Mouse (Mus musculus) left cerebral cortex, adult 9 months (tissue): ENCODE data around the gene Nkx2-3.

Experiments used
- DNase-seq, 2 experiments: peaks; one replicate each; pipeline ENCODE4 v3.0.0; 2022; ENCODE audit warnings: low spot score in 2 of 2

Gene Nkx2-3

DNA sequence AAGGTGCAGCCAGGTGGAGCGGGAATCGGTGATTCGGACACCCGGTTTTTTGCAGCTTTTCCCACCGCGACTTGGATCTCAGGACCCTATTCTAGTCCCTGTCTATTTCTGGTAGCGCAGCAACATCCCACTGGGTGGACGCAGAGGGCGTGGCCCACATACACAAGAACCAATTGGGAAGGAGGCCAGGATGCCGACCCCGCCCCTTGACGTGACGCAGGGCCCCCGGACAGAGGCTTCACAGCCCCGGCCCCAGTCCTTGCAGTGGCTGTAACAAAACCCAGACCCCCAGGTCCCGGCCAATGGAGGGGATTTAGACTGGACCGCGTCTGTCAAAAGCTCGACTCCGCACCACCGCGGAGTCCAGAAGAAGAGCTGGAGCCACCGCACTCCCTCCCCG is at the start of gene Nkx2-3:
Nkx2-3 (plus strand) TSS at position 275 of the 400 bp plus-strand sequence.
- DNase-seq: no peak

DNA sequence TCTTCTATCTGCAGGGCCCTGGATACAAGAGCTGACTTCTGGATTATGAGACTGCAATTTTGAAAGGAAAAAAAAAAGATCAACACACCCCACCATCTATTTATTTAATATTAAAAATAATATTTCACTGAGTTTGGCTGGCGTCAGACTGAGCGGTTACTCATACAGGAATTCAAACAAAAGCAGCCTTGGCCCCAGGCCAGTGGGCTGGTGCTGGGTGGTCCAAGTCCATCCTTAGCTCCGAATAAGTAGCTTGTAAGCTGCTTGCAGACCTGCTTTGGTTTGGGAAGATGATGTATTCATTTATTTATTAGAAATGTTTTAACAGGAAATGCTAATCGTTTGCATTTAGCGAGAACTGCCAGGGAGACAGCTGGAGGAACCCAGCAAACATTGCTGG is 49.0 kb upstream of the Nkx2-3 start:
- DNase-seq: no peak

DNA sequence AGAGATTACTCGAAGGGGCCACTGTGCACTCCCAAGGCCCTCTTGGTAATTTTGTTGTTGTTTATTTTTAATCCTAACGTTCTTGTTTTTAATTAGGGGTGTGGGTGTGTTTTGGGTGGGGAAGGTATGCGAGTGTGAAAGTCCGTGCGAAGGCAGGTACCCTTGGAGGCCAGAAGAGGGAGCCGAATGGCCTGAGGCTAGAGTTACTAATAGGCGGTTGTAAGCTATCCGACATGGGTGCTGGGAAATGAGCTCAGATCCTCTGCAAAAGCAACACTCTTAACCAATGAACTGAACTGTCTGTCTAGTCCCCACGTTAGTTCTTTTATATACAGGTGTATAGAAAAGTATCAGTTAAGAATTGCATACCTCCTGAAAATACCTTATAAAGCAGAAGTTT is 43.8 kb upstream of the Nkx2-3 start:
- DNase-seq: no peak

DNA sequence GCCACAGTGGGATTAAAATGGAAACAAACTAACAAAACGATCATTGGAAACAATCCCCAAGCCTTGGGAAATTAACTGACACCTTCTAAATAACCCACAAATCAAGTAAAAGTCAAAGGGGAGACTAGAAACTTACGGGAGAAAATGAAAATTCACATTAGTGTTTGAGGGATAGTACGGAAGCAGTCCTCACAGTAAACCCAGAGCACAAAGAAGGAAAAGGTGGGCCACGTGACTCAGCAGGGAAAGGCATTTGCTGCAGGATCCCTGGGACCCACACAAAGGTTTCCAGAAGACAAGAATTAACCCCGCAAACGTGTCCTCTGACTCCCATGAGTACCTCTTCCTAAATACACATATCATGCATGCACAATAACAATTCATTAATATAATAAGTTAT is 43.0 kb upstream of the Nkx2-3 start:
- DNase-seq: no peak

DNA sequence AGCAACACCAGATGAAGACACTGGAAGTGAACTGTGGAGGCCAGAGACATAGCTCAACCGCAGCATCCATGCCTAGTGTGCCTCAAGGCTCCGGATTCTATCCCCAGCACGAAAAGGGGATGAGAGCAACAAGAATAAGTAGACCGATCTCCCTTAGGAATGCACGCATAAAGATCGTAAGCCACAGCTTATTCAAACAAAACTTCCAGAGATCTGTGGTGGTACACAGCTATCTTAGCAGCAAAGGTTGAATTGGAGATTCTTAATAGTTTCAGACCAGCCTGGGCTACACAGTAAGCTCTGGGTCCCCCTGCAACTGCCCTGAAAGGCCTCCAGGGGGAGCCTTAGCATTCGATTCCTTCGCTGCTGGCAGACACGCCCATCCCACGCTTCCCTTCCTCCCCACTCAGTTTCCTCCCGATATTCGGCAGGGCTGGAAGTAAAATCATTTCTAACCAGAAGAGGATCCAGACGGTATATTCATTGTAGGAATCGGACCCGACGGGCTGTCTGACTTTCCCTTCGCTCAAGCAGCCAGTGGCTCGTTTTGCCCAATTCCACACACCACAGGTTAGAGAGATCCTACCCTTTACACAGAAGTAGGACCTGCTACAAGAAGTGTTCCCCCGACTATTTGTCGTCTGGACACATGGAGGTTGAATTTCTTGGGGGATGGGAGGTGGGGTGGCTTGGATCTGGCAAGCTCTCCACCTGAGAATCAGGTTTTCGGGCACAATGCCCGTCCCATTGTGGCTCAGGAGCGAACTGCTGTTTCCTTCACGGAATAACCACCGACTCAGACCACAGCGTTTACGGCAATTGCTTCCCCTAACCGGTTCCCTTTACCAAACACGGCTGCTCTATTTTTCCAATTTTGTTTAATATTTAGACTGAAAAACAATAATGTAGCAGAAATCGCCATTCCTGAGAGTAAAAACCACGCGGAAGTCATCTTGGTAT is 41.0 kb upstream of the Nkx2-3 start:
- DNase-seq: peak in 1 of 2 experiments; percentile 62

DNA sequence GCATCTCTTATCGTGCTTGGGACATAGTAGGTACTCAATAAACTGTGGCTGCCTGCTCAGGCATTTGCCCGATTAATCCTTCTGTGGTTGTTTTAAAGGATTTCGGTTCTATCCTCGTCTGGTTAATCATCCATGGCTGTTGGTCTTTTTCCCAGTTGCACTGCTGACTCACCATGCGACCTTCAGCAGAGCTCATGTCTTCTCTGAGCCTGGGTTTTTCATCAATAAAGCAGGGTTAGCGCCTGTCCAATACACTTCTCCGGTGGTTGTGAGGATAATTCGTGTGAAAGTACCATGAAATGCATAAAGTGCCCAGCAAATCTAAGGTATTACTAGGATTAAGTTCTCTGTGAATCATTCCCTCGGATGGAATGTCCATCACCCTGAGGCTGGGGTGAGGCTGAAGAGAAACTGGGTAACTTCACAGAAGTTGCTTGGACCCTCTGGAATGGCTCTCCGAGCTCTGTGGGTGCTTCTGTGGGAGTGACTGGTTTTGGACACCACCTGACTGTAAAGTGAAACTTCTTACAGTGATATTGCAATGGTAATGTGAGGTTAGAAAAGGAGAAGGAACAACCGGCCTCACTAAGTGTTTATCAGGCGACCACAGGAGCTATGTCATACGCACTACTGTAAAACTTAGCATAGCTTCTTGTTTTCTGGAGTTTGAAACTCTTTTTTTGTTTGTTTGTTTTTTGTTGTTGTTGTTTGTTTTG is 32.9 kb upstream of the Nkx2-3 start:
- DNase-seq: no peak

DNA sequence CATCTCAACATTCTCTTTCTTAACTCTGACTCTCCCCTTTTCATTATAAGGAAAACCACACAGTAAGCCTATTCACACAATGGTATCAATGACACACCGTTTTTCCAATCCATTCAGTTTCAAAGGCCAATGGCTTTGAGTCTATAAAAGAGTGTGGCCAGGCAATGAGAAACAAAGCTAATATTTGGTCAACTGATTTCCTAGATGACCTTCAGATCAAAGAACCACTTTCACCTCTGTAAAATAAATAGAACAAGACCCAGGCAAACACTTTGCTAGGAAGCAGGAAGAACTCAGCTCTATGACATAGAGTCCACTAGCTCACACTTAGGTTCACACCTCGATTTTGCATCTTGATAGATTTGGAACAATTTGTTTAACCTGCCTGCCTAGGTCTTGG is 30.9 kb upstream of the Nkx2-3 start:
- DNase-seq: no peak

DNA sequence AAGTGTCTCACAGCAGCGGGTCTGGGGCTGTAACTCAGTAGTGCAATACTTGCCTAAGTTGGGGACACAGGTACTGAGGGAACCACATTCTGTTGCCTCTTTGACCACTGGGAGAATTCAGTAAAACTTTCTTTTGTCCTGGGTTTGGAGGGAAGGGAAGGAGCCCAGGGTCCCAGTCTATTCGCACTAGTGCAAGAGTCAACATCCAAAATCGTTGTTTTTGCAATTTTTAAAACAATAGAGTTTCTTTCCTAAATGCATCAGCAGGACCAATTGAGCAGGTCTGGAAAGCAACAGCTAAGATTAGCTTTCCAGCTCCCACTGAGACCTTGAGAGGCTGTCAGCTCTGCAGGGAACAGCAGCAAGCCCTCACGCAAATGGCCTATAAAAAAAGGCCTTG is 28.9 kb upstream of the Nkx2-3 start:
- no peak for DNase-seq

DNA sequence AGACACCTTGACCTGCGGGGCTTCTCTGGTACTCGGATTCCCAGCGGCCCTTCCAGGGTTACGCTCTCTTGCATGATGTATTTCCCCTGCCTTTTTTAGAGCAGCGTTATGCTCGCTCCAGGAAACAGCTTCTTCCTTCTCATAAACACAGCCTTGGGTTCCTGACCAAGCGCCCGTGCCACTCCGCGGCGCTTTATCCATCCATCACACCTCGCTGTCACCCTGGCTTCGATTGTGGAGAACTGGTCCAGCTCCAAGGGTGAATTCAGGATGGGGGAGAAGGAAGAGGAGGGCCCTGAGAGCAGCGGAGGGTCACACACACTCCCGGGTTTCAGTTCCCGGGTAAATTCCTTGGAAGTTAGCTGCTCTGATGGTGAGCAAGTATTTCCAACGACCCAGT is 28.5 kb upstream of the Nkx2-3 start:
- DNase-seq: no peak

DNA sequence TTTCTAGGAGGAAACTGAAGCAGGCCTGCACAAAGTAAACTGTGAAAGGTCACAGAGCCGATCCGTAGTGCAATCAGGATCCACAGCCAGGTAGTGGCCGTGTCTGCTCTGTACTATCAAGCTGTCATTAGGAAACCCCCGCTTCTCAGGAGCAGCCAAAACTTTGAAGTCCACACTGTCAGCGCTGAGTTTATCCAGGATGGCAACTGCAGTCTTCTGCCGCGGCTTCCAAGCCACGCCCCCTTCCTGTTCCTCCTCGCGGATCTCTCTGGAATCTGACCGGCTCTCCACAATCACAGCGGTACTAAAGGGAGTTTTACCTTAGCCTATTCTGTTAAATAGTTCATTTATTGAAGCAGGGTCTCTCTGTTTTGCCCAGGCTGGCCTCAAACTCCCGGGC is 27.3 kb upstream of the Nkx2-3 start:
- no peak for DNase-seq

DNA sequence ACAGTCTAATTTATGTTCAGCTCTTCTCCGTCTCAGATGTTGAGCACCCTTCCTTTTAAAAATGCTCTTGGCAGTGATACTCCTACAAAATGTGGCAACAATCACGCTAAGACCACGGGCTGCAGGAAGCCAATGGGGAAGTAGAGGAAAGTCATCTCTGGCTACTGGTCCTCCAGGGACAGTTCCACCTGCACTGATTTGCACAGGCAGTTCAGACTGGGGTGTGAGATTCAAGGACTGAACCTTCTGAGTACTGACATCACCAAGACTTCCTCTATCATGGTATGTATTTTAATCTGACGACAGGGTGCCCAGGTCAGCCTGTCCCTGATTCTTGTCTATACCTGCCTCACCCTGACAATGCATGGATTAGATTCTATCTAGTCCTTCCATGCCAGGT is 20.1 kb upstream of the Nkx2-3 start:
- no peak for DNase-seq

DNA sequence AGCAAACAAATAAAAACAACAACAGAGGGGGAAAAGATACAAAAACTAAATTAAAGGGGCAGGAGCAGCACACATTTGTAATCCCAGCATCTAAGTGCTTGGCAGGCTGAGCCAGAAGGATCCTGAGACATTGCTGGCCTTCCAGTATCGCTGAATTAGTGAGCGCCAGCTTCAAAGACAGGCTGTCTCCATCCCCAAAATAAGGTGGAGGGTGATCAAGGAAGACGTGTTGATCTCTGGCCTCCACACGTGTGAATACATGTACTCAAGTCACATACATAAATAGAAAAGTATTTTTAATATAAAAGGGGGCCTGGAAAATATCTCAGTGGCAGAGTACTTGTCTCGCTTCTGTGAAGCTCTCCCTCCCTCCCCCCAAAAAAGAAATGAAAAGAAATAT is 15.1 kb upstream of the Nkx2-3 start:
- no peak for DNase-seq

DNA sequence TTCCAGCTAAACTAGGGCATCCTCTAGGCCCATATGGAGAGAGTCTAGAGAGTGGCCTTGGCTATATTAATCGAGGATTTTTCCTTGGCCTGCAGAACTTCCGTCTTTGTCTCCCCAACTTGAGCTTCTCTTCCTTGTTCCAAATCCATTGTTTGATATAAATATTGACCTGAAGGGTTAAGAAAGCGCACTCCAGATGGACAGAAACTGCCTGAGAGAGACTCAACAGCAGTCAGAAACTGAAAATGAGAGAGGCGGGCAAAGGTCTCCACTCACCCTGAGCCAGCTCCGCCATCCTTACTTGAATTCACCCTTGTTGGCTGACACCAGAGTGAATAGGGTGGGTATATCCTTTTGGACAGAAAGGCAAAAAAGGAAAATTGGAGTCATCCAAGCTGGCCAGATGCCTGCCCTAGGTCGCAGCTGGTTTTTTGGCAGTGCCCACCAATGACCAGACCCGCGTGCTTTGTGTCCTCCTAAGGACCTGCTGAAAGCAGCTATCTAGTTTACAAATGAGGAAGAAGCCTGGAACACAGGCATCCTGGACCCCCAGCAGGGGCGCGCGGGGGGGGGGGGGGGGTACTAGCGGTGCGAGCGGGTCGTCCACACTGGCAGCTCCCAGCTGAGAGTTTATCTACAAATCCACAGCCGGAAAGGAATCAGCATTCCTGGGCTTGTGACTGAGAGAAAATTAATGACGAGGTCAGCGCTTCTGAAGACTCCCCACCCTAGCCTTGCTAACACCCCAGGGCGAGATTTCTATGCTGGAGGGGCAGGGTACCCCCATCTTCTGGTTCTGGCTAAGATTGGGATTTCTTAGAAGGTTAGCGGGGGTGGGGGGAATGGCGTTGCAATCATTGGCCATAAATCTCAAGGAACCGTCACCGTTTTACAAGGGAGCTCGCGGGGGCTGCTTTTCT is 13.1 kb upstream of the Nkx2-3 start:
- no peak for DNase-seq

DNA sequence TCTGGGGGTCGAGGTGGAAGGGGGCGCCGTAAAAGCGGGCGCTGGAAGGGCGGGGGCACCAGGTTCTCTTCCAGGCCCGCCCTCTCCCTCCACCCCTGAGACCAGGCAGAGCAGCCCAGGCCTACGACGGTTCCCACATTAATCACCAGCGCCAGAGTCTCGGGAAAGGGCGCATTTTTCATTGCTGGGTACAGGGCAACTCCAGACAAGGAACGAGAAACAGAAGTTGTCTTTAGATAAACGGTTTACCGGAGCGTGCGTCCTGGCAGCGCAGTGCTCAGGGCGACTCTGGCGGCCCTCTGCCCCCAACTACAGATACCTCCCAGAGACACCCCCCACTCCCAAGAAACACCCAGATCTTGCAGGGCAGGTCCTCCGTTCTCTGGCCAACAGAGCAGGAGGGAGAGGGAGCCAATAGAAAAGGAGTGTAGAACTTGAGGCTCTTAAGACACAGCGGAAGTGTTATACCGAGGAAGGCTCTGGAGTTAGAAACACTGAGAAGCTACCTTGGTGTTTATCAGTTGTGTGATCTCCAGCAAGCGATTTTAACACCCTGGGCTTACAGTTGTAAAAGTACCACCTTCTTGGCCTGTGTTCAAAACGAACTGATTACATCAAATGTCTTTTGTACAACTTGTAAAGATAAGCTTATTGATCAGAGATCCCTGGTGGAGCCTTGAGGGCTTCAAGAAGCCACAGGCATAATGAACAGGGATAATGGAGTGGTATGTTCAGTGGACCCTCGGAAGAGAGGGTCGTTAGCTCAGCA is 12.2 kb upstream of the Nkx2-3 start:
- DNase-seq: no peak

DNA sequence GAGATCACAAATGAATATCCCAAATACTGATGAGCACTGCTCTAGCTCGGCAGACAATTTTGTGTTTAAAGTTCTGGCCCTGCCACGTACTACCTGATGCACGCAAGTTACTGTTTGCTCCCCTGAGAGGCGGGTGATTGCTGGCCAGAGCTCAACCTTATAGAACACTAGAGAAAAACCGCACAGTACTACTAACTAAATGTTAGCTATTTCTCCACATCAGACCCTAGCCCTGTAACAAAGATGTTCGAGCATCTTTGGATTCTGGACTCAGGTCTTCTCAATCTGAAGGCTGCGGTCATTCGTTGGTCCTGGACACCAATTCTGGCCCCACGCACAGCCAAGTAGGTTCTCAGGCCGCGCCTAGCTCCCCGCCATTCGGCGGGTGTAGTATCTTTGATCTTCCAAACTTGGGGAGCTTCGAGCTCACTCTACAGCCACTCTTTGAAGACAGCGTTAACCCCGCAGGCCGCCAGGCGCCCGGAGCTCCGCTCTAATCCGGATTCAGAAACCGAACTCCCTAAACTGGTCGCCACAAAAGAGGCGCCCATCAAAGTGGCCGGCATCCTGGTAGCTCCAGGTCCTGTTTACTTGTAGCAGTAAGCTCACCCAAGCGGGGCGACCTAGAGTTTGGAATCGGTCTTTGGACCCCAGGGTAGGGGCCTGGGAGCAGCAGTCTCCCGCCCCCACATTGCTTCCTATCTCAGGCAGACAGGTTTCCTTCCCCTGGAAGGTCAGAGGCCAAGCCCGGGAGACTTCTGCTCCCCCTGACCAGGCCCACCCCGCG is 11.4 kb upstream of the Nkx2-3 start:
- DNase-seq: no peak

DNA sequence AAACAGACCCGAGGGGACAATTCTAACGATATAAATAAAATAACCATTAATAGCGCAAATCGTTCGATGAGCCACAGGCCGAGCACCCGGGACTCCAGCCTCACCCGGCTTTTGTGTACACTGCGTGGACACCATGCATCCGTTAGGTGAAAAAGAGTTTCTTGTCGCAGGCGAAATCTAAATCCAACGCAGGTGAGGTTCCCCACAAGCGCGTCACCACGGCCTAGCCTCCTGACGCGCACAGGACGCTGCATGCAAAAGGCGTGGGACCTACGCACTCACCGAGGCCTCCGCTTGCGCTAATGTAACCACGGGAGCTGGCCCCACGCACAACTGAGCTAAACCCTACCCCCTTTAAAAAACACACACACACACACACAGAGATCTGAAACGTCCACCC is 10.7 kb upstream of the Nkx2-3 start:
- DNase-seq: no peak

DNA sequence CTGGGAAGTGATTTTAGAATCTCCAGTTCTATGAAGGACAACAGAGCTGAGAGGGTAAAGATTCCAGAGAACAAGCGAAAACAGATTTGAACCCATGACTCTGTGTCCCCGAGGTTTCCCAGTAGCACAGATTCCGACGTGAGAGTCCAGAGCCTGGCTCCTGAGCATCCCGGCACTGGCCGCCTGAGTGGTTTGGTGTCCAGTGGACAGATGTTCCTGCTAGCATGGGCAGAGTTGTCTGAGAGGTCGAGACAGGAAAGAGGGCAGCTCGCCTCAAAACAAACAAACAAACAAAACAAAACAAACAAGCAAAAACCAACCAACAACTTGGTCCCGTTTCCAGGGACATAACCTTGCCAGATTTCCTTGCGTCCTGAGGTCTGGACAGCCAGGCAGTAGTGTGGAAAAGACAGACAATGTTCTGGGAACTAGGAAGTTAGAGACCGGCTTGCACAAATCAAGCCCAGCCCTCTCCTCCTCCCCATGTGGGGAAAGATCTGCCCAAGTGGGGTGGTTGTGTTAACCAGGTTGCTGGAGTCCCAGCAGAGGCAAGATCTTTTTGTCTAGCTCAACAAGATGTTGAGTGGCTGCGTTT is 10.0 kb upstream of the Nkx2-3 start:
- DNase-seq: no peak

DNA sequence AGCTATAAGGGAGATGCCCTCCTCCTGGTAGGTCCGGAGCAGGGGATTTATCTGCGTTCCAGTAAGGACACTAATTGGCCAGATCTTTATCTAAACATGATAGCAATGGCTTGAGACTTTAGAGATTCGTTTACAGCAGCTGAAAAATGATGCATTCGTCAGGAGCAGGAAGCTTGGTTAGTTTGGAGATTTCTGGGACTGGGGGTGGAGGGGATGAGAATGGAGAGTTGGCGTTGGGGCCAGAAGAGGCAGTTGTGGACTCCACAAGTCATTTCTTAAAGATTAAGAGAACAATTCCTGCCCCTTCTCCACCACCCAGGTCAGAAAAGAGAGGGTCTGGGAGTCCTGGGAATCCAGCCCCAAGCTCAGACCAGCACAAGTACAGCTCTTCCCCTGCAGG is 8.6 kb upstream of the Nkx2-3 start:
- DNase-seq: no peak

DNA sequence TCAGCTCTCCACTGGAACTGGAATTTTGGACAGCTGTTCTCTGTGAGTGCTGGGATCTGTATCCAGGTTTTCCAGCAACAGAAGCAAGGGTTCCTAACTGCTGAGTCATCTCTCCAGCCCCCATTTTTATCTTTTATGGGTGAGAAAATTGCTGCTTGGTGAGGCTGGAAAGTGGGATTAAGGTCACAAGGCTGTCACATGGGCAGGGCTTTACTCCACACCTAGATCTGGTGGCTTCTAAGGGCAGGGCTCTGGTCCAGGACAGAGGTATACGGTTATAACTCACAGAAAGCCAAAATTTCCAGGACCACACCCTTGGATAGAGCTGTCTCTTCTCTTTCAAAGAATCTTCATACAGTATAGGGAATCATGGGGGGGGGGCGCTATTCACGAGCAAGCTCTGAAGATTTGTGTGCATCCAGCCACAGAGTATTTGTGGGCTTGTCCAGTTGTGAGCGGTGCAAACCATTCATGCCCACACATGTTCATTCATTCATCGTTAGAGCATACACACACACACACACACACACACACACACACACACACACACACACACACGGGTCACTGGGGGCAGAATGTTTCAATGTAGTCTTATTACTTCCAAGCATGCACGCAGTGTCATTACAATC is 7.5 kb upstream of the Nkx2-3 start:
- no peak for DNase-seq
